ENCODE assay signal across 21 mouse cellular contexts in the genomic region with DNA sequence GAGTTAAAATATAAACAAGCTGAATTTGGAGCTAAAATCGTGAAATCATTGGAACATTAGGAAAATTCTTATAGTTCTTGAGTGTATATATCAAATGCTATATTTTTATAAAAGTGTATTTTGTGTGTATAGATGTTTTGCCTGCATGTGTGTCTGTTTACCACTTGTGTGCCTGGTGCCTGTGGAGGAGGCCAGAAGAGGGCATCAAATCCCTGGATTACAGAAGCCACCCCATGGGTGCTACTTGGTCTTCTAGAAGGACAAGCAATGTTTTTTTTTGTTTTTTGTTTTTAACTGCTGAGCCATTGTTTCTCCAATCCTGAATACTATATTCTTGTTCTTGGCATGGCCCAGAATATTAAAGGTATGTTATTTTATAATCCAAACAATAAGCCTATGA. TPM values are rescaled to one million over a fixed set of nuclear protein-coding genes. Genes with fewer than 3 reads are reported as not detected.
A peak's percentile ranks its signal among the peaks of the same experiment; 100 is the strongest.
DNase-seq lines count a peak whose midpoint lies in the region; ATAC-seq and TF ChIP-seq lines count a peak whose summit lies in the region.
"Had no signal": no experiment of that assay in that cellular context is flagged by ENCODE, and none has a peak within 500 bp of the region (broad histone marks: within the 10 kb centered on the region; RNA-seq: fewer than 3 reads in every experiment).

No protein-coding gene starts in this region.

- no peak overlapping the region for H3K4me3 ChIP-seq in intestine, postnatal 0 days (ENCODE audit: low read depth, low read length)
- H3K4me3 ChIP-seq in intestine, embryonic 16.5 days (ENCODE audit: low read length) = no peak overlapping the region
- H3K4me3 ChIP-seq in liver, adult 2 months (ENCODE audit: insufficient read depth, low read depth, low read length) = no peak overlapping the region
- H3K4me3 ChIP-seq in liver, embryonic 12.5 days = no peak overlapping the region
- no peak overlapping the region for H3K4me3 ChIP-seq in stomach, postnatal 0 days (ENCODE audit: low read depth, low read length)
- H3K4me3 ChIP-seq: forebrain, embryonic 10.5 days; liver, embryonic 15.5 days; megakaryocyte, embryonic 14.5 days had no signal

- no peak overlapping the region for H3K4me2 ChIP-seq in intestine, postnatal 0 days (replicated peaks; ENCODE audit: low read depth)
- H3K4me2 ChIP-seq in intestine, embryonic 16.5 days (ENCODE audit: low read depth, low read length) = no peak overlapping the region
- H3K4me2 ChIP-seq in liver, embryonic 12.5 days = no peak overlapping the region
- no peak overlapping the region for H3K4me2 ChIP-seq in stomach, postnatal 0 days (replicated peaks; ENCODE audit: low read depth)
- H3K4me2 ChIP-seq: liver, embryonic 15.5 days had no signal

- no peak overlapping the region for H3K9ac ChIP-seq in intestine, postnatal 0 days (ENCODE audit: low read depth, low read length)
- no peak overlapping the region for H3K9ac ChIP-seq in intestine, embryonic 16.5 days (ENCODE audit: low read depth, low read length)
- no peak overlapping the region for H3K9ac ChIP-seq in liver, adult 2 months (ENCODE audit: low read depth, low read length)
- no peak overlapping the region for H3K9ac ChIP-seq in liver, embryonic 12.5 days
- H3K9ac ChIP-seq in stomach, postnatal 0 days (ENCODE audit: low read length) = no peak overlapping the region
- H3K9ac ChIP-seq: liver, embryonic 15.5 days had no signal

- H3K4me1 ChIP-seq in intestine, postnatal 0 days (replicated peaks; ENCODE audit: control insufficient read depth, insufficient read depth, low read length) = 0 out of 2 replicates have a peak, but pooled peaks cover 3% of the 10 kb centered on the region
- peaks cover 10% of the 10 kb centered on the region for H3K4me1 ChIP-seq in intestine, embryonic 16.5 days (ENCODE audit: control insufficient read depth, insufficient read depth, low read length)
- peaks cover 9% of the 10 kb centered on the region for H3K4me1 ChIP-seq in liver, adult 2 months (ENCODE audit: control insufficient read depth, insufficient read depth, low read length)
- H3K4me1 ChIP-seq in liver, embryonic 12.5 days = peaks cover 23% of the 10 kb centered on the region
- H3K4me1 ChIP-seq in stomach, postnatal 0 days (replicated peaks; ENCODE audit: control insufficient read depth, insufficient read depth) = peaks cover 3% of the 10 kb centered on the region; the same call in 1 of the 2 replicates

- TF ChIP-seq POLR2A in liver, adult 2 months (IDR thresholded peaks at IDR 0.05; ENCODE audit: extremely low read depth, insufficient read depth, low read length) = no peak

- TF ChIP-seq EP300 in stomach, postnatal 0 days (optimal IDR thresholded peaks at IDR 0.05) = no peak

- no peak overlapping the region for H3K27ac ChIP-seq in intestine, postnatal 0 days (ENCODE audit: low read depth, low read length)
- H3K27ac ChIP-seq in intestine, embryonic 16.5 days (ENCODE audit: low read length) = no peak overlapping the region
- no peak overlapping the region for H3K27ac ChIP-seq in liver, adult 2 months (replicated peaks; ENCODE audit: insufficient read depth, low read depth, low read length)
- H3K27ac ChIP-seq in liver, embryonic 12.5 days = no peak overlapping the region
- H3K27ac ChIP-seq in stomach, postnatal 0 days (replicated peaks) = no peak overlapping the region
- H3K27ac ChIP-seq: forebrain, embryonic 10.5 days; liver, embryonic 15.5 days had no signal

- H3K27me3 ChIP-seq in intestine, postnatal 0 days (replicated peaks; ENCODE audit: control insufficient read depth, insufficient read depth, low read length) = no peaks in the 10 kb centered on the region
- no peaks in the 10 kb centered on the region for H3K27me3 ChIP-seq in intestine, embryonic 16.5 days (replicated peaks; ENCODE audit: control insufficient read depth, insufficient read depth, low read length)
- H3K27me3 ChIP-seq in liver, adult 2 months (ENCODE audit: control insufficient read depth, insufficient read depth, low read length) = no peaks in the 10 kb centered on the region
- H3K27me3 ChIP-seq in liver, embryonic 12.5 days (replicated peaks) = no peaks in the 10 kb centered on the region
- H3K27me3 ChIP-seq in stomach, postnatal 0 days (ENCODE audit: control insufficient read depth, insufficient read depth, low read length) = no peaks in the 10 kb centered on the region
- H3K27me3 ChIP-seq: liver, embryonic 15.5 days; megakaryocyte, embryonic 14.5 days had no signal

- peaks cover 15% of the 10 kb centered on the region for H3K79me2 ChIP-seq in liver, adult 2 months (ENCODE audit: control insufficient read depth, insufficient read depth, low read length)

- TF ChIP-seq CTCF in intestine, postnatal 0 days (IDR thresholded peaks at IDR 0.05; ENCODE audit: low read depth) = 0 out of 2 replicates have a peak, but pooled peaks have one; percentile 18
- peak; percentile 26; the same call in 1 of the 2 replicates for TF ChIP-seq CTCF in liver, adult 2 months (IDR thresholded peaks at IDR 0.05; ENCODE audit: low read depth, low read length)
- peak; percentile 25 for TF ChIP-seq CTCF in stomach, postnatal 0 days (IDR thresholded peaks at IDR 0.05; ENCODE audit: low read depth)

- peak; percentile 34 for DNase-seq in liver, adult 2 months (ENCODE audit: extremely low read depth, low read depth, low spot score)
- peak; percentile 31 for DNase-seq in NIH3T3 (ENCODE audit: low read depth)
- DNase-seq in stomach, postnatal 0 days (ENCODE audit: low spot score) = no peak
- DNase-seq: adrenal gland, postnatal 14 days; cerebellum, adult 8-10 months; gastrocnemius, postnatal 14 days; layer of hippocampus, postnatal 36 days; lung, postnatal 10 days; right cerebral cortex, adult 18-20 months; thymus, adult 18-20 months had no signal

- ATAC-seq in intestine, postnatal 0 days = no peak
- ATAC-seq in intestine, embryonic 16.5 days = no peak
- no peak for ATAC-seq in liver, embryonic 12.5 days
- no peak for ATAC-seq in stomach, postnatal 0 days (ENCODE audit: low FRiP score, low TSS enrichment)
- ATAC-seq in erythroid progenitor cell, adult 5-6 weeks (replicated peaks; ENCODE audit: low FRiP score, poor library complexity, severe bottlenecking) = no peak
- ATAC-seq: CD4-positive, CD25-positive, alpha-beta regulatory T cell, adult 4 months; midbrain, embryonic 16.5 days had no signal

- no peaks in the 10 kb centered on the region for H3K9me3 ChIP-seq in intestine, postnatal 0 days (ENCODE audit: control insufficient read depth)
- no peaks in the 10 kb centered on the region for H3K9me3 ChIP-seq in intestine, embryonic 16.5 days (ENCODE audit: control insufficient read depth, low read length)
- H3K9me3 ChIP-seq in liver, embryonic 12.5 days (replicated peaks) = no peaks in the 10 kb centered on the region
- H3K9me3 ChIP-seq in stomach, postnatal 0 days (ENCODE audit: control insufficient read depth, low read length) = no peaks in the 10 kb centered on the region
- H3K9me3 ChIP-seq: forebrain, embryonic 10.5 days; liver, embryonic 15.5 days; megakaryocyte, embryonic 14.5 days had no signal

- no peaks in the 10 kb centered on the region for H3K36me3 ChIP-seq in intestine, postnatal 0 days (ENCODE audit: control insufficient read depth, insufficient read depth)
- no peaks in the 10 kb centered on the region for H3K36me3 ChIP-seq in intestine, embryonic 16.5 days (ENCODE audit: control insufficient read depth, insufficient read depth, low read length)
- no peaks in the 10 kb centered on the region for H3K36me3 ChIP-seq in liver, adult 2 months (ENCODE audit: control insufficient read depth, insufficient read depth, low read length)
- H3K36me3 ChIP-seq in liver, embryonic 12.5 days = peaks cover 8% of the 10 kb centered on the region
- no peaks in the 10 kb centered on the region for H3K36me3 ChIP-seq in stomach, postnatal 0 days (ENCODE audit: control insufficient read depth, insufficient read depth, low read length)
- H3K36me3 ChIP-seq: liver, embryonic 15.5 days had no signal

- 100% methylated on average over 1 of the region's 1 CpGs for WGBS in intestine, postnatal 0 days
- 96% methylated on average over 1 of the region's 1 CpGs for WGBS in intestine, embryonic 16.5 days
- WGBS in liver, adult 2 months = 83% methylated on average over 1 of the region's 1 CpGs
- WGBS in liver, embryonic 12.5 days (ENCODE audit: insufficient replicate concordance) = 75% methylated on average over 1 of the region's 1 CpGs
- 63% methylated on average over 1 of the region's 1 CpGs for WGBS in stomach, postnatal 0 days

RNA-seq across cellular contexts. Expression of gene Gatad2b, which starts 2.4 kb away (rescaled TPM):
- polyA plus RNA-seq in intestine, postnatal 0 days (2015; fragmentation: Nextera tagmentation; extraction: Ambion mirVana) = 4.7 and 6.6 TPM in 2 replicates
- 6.4 and 8.9 TPM in 2 replicates for polyA plus RNA-seq in intestine, embryonic 16.5 days (2015; fragmentation: Nextera tagmentation; extraction: Ambion mirVana)
- total RNA-seq in liver, adult 2 months (2014; rRNA removed) = 6.3 and 7.7 TPM in 2 replicates
- 6.6 and 7.1 TPM in 2 replicates for polyA plus RNA-seq in liver, adult 2 months (2012; rRNA removed)
- 5.1 and 6.0 TPM in 2 replicates for polyA plus RNA-seq in liver, embryonic 12.5 days (2016; fragmentation: Nextera tagmentation; extraction: Ambion mirVana)
- polyA plus RNA-seq in stomach, postnatal 0 days (2015; fragmentation: Nextera tagmentation; extraction: Ambion mirVana) = 4.0 and 4.8 TPM in 2 replicates
- total RNA-seq in erythroid progenitor cell, adult 5-6 weeks (2015; ENCODE audit: low replicate concordance) = 55.8 and 59.8 TPM in 2 replicates
- 47.2 and 47.7 TPM in 2 replicates for total RNA-seq in erythroid progenitor cell, adult 5-6 weeks (2017; ENCODE audit: low replicate concordance)

RNA-seq across cellular contexts. Expression of gene Dennd4b, which starts 25.6 kb away (rescaled TPM):
- polyA plus RNA-seq in intestine, postnatal 0 days (2015; fragmentation: Nextera tagmentation; extraction: Ambion mirVana) = 0.93 and 0.94 TPM in 2 replicates
- polyA plus RNA-seq in intestine, embryonic 16.5 days (2015; fragmentation: Nextera tagmentation; extraction: Ambion mirVana) = 2.3 and 2.4 TPM in 2 replicates
- total RNA-seq in liver, adult 2 months (2014; rRNA removed) = 2.2 and 2.8 TPM in 2 replicates
- 4.7 and 9.2 TPM in 2 replicates for polyA plus RNA-seq in liver, adult 2 months (2012; rRNA removed)
- polyA plus RNA-seq in liver, embryonic 12.5 days (2016; fragmentation: Nextera tagmentation; extraction: Ambion mirVana) = 3.0 and 3.4 TPM in 2 replicates
- 0.95 and 1.1 TPM in 2 replicates for polyA plus RNA-seq in stomach, postnatal 0 days (2015; fragmentation: Nextera tagmentation; extraction: Ambion mirVana)
- 13.3 and 40.2 TPM in 2 replicates for total RNA-seq in erythroid progenitor cell, adult 5-6 weeks (2015; ENCODE audit: low replicate concordance)
- total RNA-seq in erythroid progenitor cell, adult 5-6 weeks (2017; ENCODE audit: low replicate concordance) = 3.2 and 13.5 TPM in 2 replicates

RNA-seq across cellular contexts. Expression of gene Crtc2, which starts 36.6 kb away (rescaled TPM):
- 12.2 and 14.9 TPM in 2 replicates for polyA plus RNA-seq in intestine, postnatal 0 days (2015; fragmentation: Nextera tagmentation; extraction: Ambion mirVana)
- polyA plus RNA-seq in intestine, embryonic 16.5 days (2015; fragmentation: Nextera tagmentation; extraction: Ambion mirVana) = 19.1 and 20.1 TPM in 2 replicates
- total RNA-seq in liver, adult 2 months (2014; rRNA removed) = 6.8 and 10.8 TPM in 2 replicates
- polyA plus RNA-seq in liver, adult 2 months (2012; rRNA removed) = 33.8 and 34.4 TPM in 2 replicates
- polyA plus RNA-seq in liver, embryonic 12.5 days (2016; fragmentation: Nextera tagmentation; extraction: Ambion mirVana) = 8.2 and 9.4 TPM in 2 replicates
- 8.9 and 11.8 TPM in 2 replicates for polyA plus RNA-seq in stomach, postnatal 0 days (2015; fragmentation: Nextera tagmentation; extraction: Ambion mirVana)
- total RNA-seq in erythroid progenitor cell, adult 5-6 weeks (2015; ENCODE audit: low replicate concordance) = 10.8 and 14.3 TPM in 2 replicates
- 5.3 and 16.5 TPM in 2 replicates for total RNA-seq in erythroid progenitor cell, adult 5-6 weeks (2017; ENCODE audit: low replicate concordance)

RNA-seq across cellular contexts. Expression of gene Slc39a1, which starts 42.6 kb away (rescaled TPM):
- polyA plus RNA-seq in intestine, postnatal 0 days (2015; fragmentation: Nextera tagmentation; extraction: Ambion mirVana) = 153 and 158 TPM in 2 replicates
- polyA plus RNA-seq in intestine, embryonic 16.5 days (2015; fragmentation: Nextera tagmentation; extraction: Ambion mirVana) = 94.5 and 127 TPM in 2 replicates
- total RNA-seq in liver, adult 2 months (2014; rRNA removed) = 59.3 and 64.3 TPM in 2 replicates
- 67.7 and 68.0 TPM in 2 replicates for polyA plus RNA-seq in liver, adult 2 months (2012; rRNA removed)
- polyA plus RNA-seq in liver, embryonic 12.5 days (2016; fragmentation: Nextera tagmentation; extraction: Ambion mirVana) = 30.7 and 33.1 TPM in 2 replicates
- polyA plus RNA-seq in stomach, postnatal 0 days (2015; fragmentation: Nextera tagmentation; extraction: Ambion mirVana) = 95.4 and 102 TPM in 2 replicates
- 2.1 and 5.0 TPM in 2 replicates for total RNA-seq in erythroid progenitor cell, adult 5-6 weeks (2015; ENCODE audit: low replicate concordance)
- 2.2 and 7.4 TPM in 2 replicates for total RNA-seq in erythroid progenitor cell, adult 5-6 weeks (2017; ENCODE audit: low replicate concordance)

RNA-seq across cellular contexts. Expression of gene Creb3l4, which starts 47.3 kb away (rescaled TPM):
- polyA plus RNA-seq in intestine, postnatal 0 days (2015; fragmentation: Nextera tagmentation; extraction: Ambion mirVana) = 7.5 and 8.6 TPM in 2 replicates
- 16.0 and 18.9 TPM in 2 replicates for polyA plus RNA-seq in intestine, embryonic 16.5 days (2015; fragmentation: Nextera tagmentation; extraction: Ambion mirVana)
- total RNA-seq in liver, adult 2 months (2014; rRNA removed) = 0.09 and 0.13 TPM in 2 replicates
- polyA plus RNA-seq in liver, adult 2 months (2012; rRNA removed) = 0.12 and 0.16 TPM in 2 replicates
- polyA plus RNA-seq in liver, embryonic 12.5 days (2016; fragmentation: Nextera tagmentation; extraction: Ambion mirVana) = 0.56 and 0.66 TPM in 2 replicates
- 41.9 TPM in 2 replicates for polyA plus RNA-seq in stomach, postnatal 0 days (2015; fragmentation: Nextera tagmentation; extraction: Ambion mirVana)
- total RNA-seq in erythroid progenitor cell, adult 5-6 weeks (2015; ENCODE audit: low replicate concordance) = not detected in 2 replicates
- total RNA-seq in erythroid progenitor cell, adult 5-6 weeks (2017; ENCODE audit: low replicate concordance) = not detected in 2 replicates
- total RNA-seq: hematopoietic stem cell, adult 5-6 weeks; left cerebral cortex, postnatal 36 days had no signal
